Mouse (Mus musculus) cerebellum, adult 2 months (tissue): ENCODE data around the gene Tmem235.

Source experiments
- CTCF ChIP-seq: fragments of 200-500 bp; IDR thresholded peaks from 2 replicates; pipeline ENCODE4 v1.5.1; 2011; ENCODE audit warnings: low read depth, mild to moderate bottlenecking, control low read depth, low read length, moderate library complexity, borderline replicate concordance; ENCODE audit not compliant: insufficient read depth
- POLR2A ChIP-seq: fragments of 200-500 bp; IDR thresholded peaks from 2 replicates; pipeline ENCODE4 v1.6.1; 2011; ENCODE audit warnings: low read length, control low read depth, borderline replicate concordance; ENCODE audit not compliant: insufficient read depth

- no peak for TF ChIP-seq CTCF
- no peak for TF ChIP-seq POLR2A
Observed at GRCm38 (mm10) chr11:117865988-117866387, 5.4 kb downstream of the Tmem235 start.
